Mouse (Mus musculus): ENCODE data around the gene Hspbp1.

GRCm38 (mm10) chr7:4663742-4664141, 21.1 kb downstream of the Hspbp1 start:
- no peak for TF ChIP-seq CTCF (IDR thresholded peaks at IDR 0.05; ENCODE audit: low read depth, low read length)
- TF ChIP-seq POLR2A (IDR thresholded peaks at IDR 0.05; ENCODE audit: borderline replicate concordance, low read depth, low read length), result no peak
